Mouse (Mus musculus) right cerebral cortex, adult 2 months (tissue): ENCODE results near the gene Rab23.

Experiments used
- DNase-seq, 2 experiments: peaks; one replicate each; pipeline ENCODE4 v3.0.0; 2021 to 2022; ENCODE audit warnings: low spot score in 2 of 2

The Rab23 gene

GRCm38 (mm10) chr1:33719733-33720225, at the start of gene Rab23:
Gene Rab23, plus strand, starts transcription at chr1:33719887.
- peak; percentile 81 to 82 for DNase-seq

- peak; percentile 66 to 75 for DNase-seq
Measured at GRCm38 (mm10) chr1:33670164-33670616, 49.5 kb upstream of the Rab23 start.

GRCm38 (mm10) chr1:33671441-33671840, 48.2 kb upstream of the Rab23 start:
- no peak for DNase-seq

GRCm38 (mm10) chr1:33672083-33672482, 47.6 kb upstream of the Rab23 start:
- DNase-seq, result no peak

GRCm38 (mm10) chr1:33672514-33672913, 47.2 kb upstream of the Rab23 start:
- DNase-seq, result peak; percentile 26 to 50

GRCm38 (mm10) chr1:33673158-33673960, 46.3 kb upstream of the Rab23 start:
- no peak for DNase-seq

GRCm38 (mm10) chr1:33680435-33680834, 39.3 kb upstream of the Rab23 start:
- no peak for DNase-seq

- no peak for DNase-seq
Measured at GRCm38 (mm10) chr1:33680890-33681289, 38.8 kb upstream of the Rab23 start.

GRCm38 (mm10) chr1:33684459-33684858, 35.2 kb upstream of the Rab23 start:
- peak in 1 of 2 experiments; percentile 32 for DNase-seq

- no peak for DNase-seq
Measured at GRCm38 (mm10) chr1:33688810-33689209, 30.9 kb upstream of the Rab23 start.

GRCm38 (mm10) chr1:33689446-33690086, 30.1 kb upstream of the Rab23 start:
- DNase-seq, result no peak

GRCm38 (mm10) chr1:33690087-33690448, 29.6 kb upstream of the Rab23 start:
- DNase-seq, result no peak

GRCm38 (mm10) chr1:33693893-33694292, 25.8 kb upstream of the Rab23 start:
- DNase-seq, result no peak

- no peak for DNase-seq
Measured at GRCm38 (mm10) chr1:33696016-33696415, 23.7 kb upstream of the Rab23 start.

- DNase-seq, result no peak
Measured at GRCm38 (mm10) chr1:33701244-33701643, 18.4 kb upstream of the Rab23 start.

- DNase-seq, result no peak
Measured at GRCm38 (mm10) chr1:33709615-33710014, 10.1 kb upstream of the Rab23 start.

GRCm38 (mm10) chr1:33712026-33712425, 7.7 kb upstream of the Rab23 start:
- DNase-seq, result no peak

- DNase-seq, result no peak
Measured at GRCm38 (mm10) chr1:33714796-33715195, 4.9 kb upstream of the Rab23 start.

- no peak for DNase-seq
Measured at GRCm38 (mm10) chr1:33717636-33718035, 2.1 kb upstream of the Rab23 start.

GRCm38 (mm10) chr1:33720231-33720630, 544 bp downstream of the Rab23 start:
- peak in 1 of 2 experiments; percentile 22 for DNase-seq

- DNase-seq, result no peak
Measured at GRCm38 (mm10) chr1:33721020-33721419, 1.3 kb downstream of the Rab23 start.

- DNase-seq, result no peak
Measured at GRCm38 (mm10) chr1:33724516-33724915, 4.8 kb downstream of the Rab23 start.

- no peak for DNase-seq
Measured at GRCm38 (mm10) chr1:33725086-33725485, 5.4 kb downstream of the Rab23 start.
